Mouse (Mus musculus) midbrain, embryonic 10.5 days (tissue): Measurements from ENCODE around the gene Lyz2. TPM values are rescaled to one million over a fixed set of nuclear protein-coding genes. Genes with fewer than 3 reads are reported as not detected.
"Not testable (repeated sequence)": the region's sequence is repeated elsewhere in the genome, so short reads cannot be mapped to it uniquely, and the experiment has no call there.

Experiments used
- DNase-seq: peaks from one replicate; pipeline ENCODE4 v3.0.0-alpha.2; 2017; ENCODE audit warnings: low spot score
- H3K27ac ChIP-seq: fragments of 300-500 bp; sonication (generic); replicated peaks from 2 replicates; pipeline ENCODE4 v1.5.1; 2016; ENCODE audit warnings: mild to moderate bottlenecking
- H3K27me3 ChIP-seq: fragments of 300-500 bp; sonication (generic); 2 replicates; pipeline ENCODE4 v1.6.1; 2016; ENCODE audit warnings: low read depth, mild to moderate bottlenecking; ENCODE audit not compliant: poor library complexity, severe bottlenecking
- H3K36me3 ChIP-seq: fragments of 300-500 bp; sonication (generic); 2 replicates; pipeline ENCODE4 v1.6.1; 2016; ENCODE audit warnings: mild to moderate bottlenecking, moderate library complexity
- H3K4me1 ChIP-seq: fragments of 300-500 bp; sonication (generic); 2 replicates; pipeline ENCODE4 v1.6.1; 2016
- H3K4me3 ChIP-seq: fragments of 300-500 bp; sonication (generic); 2 replicates; pipeline ENCODE4 v1.5.1; 2016; ENCODE audit warnings: mild to moderate bottlenecking, moderate library complexity
- H3K9me3 ChIP-seq: fragments of 300-500 bp; sonication (generic); replicated peaks from 2 replicates; pipeline ENCODE4 v1.6.1; 2016; ENCODE audit warnings: mild to moderate bottlenecking
- WGBS: fragments of 180-500 bp; shearing (Covaris S2); methylation state at CpG from one replicate; pipeline ENCODE4 v1.1.7; 2016; 5-methylcytosine and 5-hydroxymethylcytosine counted together
- polyA plus RNA-seq: library from polyadenylated mRNA; unstranded; fragments of >200 nt; fragmentation: Nextera tagmentation; extraction: Ambion mirVana; gene quantifications from 2 replicates; pipeline ENCODE4 v1.2.1, GENCODE M21; 2016

The Lyz2 gene
- polyA plus RNA-seq, 1 experiment from 2014 or later, result 10.8 TPM

GRCm38 (mm10) chr10:117292671-117293070, 10.6 kb upstream of the Lyz2 start, which contains the start of gene Lyz1:
Gene Lyz1 (minus strand): TSS chr10:117292868.
- no peaks in the 10 kb centered on the region for H3K4me1 ChIP-seq
- DNase-seq, result no peak
- no peak within 1 kb of the TSS for H3K4me3 ChIP-seq
- H3K27me3 ChIP-seq, result no peaks in the 10 kb centered on the region
- 81% methylated on average over 5 of the region's 5 CpGs for WGBS
- no peaks in the 10 kb centered on the region for H3K36me3 ChIP-seq
- no peaks in the 10 kb centered on the region for H3K9me3 ChIP-seq
- H3K27ac ChIP-seq, result no peak within 1 kb of the TSS

DNA sequence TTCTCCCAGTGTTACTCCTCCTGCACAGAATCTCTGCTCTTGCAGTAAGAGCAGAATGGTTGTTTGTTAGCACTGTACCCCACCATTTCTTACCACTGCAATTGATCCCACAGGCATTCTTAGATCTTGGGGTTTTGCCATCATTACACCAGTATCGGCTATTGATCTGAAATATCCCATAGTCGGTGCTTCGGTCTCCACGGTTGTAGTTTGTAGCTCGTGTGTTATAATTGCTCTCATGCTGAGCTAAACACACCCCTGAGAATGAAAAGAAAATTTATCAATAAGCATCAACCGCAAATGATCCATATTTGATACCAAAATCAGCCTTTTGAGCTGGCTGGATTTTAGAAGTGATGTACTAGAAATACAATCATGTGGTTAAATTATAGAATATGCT, 8.8 kb upstream of the Lyz2 start:
- not testable (repeated sequence) for H3K27ac ChIP-seq, H3K36me3 ChIP-seq, H3K9me3 ChIP-seq, H3K27me3 ChIP-seq, DNase-seq, H3K4me1 ChIP-seq, H3K4me3 ChIP-seq
- 92% methylated on average over 6 of the region's 6 CpGs for WGBS

GRCm38 (mm10) chr10:117290046-117290870, 8.1 kb upstream of the Lyz2 start:
- WGBS, result 54% methylated on average over 6 of the region's 6 CpGs
- Histone ChIP-seq H3K36me3 (no peaks in the 10 kb centered on the region), H3K27ac (no peak overlapping the region), H3K27me3 (no peaks in the 10 kb centered on the region), H3K4me1 (no peaks in the 10 kb centered on the region), H3K9me3 (no peaks in the 10 kb centered on the region), H3K4me3 (no peak overlapping the region)
- DNase-seq, result no peak

DNA sequence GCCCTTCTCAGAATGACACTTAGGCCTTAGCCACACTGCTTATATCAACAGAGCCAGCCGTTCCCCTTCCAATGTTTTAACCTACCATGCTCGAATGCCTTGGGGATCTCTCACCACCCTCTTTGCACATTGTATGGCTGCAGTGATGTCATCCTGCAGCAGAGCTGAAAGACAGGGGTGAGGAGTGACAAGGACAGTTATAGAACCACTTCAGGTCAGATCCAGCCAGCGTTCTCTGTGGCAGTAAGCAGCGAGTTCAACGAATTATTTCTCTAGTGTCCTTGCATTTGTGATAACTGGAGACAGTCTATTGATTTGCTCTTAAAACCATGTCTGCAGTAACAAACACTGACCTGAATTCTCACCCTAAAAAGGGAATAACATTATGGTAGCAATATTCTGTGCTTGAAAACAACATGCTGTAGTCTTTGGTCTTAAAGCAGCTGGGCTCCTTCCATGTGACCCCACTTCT, 6.9 kb upstream of the Lyz2 start:
- H3K27ac ChIP-seq, H3K9me3 ChIP-seq, H3K36me3 ChIP-seq, H3K4me1 ChIP-seq, H3K27me3 ChIP-seq, H3K4me3 ChIP-seq, DNase-seq: not testable (repeated sequence)
- 84% methylated on average over 5 of the region's 5 CpGs for WGBS

DNA sequence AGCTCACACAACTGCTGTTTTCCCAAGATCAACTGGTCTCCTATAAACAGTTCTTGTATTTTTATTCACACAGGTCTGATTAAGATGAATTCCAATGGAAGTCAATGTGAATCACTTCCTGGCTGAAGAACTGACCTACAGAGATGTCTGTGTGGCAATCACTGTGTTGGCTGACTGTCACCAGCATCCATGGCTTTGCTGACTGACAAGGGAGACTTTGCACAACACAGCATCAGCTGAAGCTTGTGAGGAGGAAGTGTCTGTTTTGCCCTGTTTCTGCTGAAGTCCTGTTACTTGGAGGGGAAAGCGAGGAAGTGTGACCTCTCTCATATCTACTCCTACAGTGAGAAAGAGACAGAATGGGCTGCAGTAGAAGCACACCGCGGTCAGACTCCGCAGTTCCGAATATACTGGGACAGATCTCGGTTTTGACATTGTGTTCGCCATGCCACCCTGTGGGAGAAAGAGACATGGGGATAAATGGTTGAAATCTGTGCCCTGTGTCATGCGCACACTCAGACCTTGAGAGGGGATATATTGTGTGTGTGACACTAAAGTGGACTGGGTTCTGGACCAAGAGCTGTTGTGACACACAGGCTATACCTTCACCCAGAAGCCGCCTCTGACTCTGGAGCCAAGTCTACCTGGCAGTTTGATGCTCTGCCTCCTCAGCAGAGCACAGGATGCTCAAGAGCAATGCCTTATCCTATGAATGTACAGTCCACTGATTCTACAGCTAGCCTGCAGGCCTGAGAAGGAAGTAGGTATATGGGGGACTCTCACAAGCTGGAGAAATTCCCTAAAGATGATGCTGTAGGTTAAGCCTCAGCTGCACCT, 6.3 kb upstream of the Lyz2 start:
- no peaks in the 10 kb centered on the region for H3K36me3 ChIP-seq
- DNase-seq, result no peak
- no peaks in the 10 kb centered on the region for H3K27me3 ChIP-seq
- WGBS, result 93% methylated on average over 9 of the region's 9 CpGs
- H3K4me3 ChIP-seq, result no peak overlapping the region
- no peak overlapping the region for H3K27ac ChIP-seq
- no peaks in the 10 kb centered on the region for H3K4me1 ChIP-seq
- H3K9me3 ChIP-seq, result no peaks in the 10 kb centered on the region

DNA sequence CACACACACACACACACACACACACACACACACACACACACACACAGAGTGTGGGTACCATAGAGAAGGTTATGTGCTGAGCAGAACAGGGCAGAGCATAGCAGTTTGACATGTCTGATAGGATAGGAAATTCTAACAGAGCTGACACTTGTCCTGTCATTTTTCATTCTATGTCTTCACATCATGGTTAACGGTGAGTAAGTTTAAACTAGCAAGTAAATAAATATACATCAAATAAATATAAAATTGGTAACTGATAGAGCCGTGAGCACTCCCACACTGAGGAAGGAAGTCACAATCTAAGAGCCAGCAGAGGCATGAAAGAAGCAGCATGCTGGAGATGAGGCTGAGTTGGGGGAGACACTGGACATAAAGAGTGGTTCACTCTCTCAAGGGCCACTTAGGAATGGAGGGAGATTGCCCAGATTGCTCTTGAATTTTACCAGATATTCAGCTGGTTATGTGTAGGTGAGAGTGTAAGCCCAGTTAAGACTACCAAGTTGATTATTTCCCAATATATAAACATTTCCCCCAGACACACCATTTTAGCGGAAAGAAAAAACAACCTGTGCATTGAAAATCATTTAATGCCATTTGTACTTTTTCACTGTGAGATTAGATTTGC, 5.2 kb upstream of the Lyz2 start:
- no peaks in the 10 kb centered on the region for H3K27me3 ChIP-seq
- no peaks in the 10 kb centered on the region for H3K9me3 ChIP-seq
- H3K27ac ChIP-seq, result no peak overlapping the region
- no peaks in the 10 kb centered on the region for H3K4me1 ChIP-seq
- H3K4me3 ChIP-seq, result no peak overlapping the region
- DNase-seq, result no peak
- no peaks in the 10 kb centered on the region for H3K36me3 ChIP-seq
- 87% methylated on average over 3 of the region's 3 CpGs for WGBS

GRCm38 (mm10) chr10:117286366-117286970, 4.3 kb upstream of the Lyz2 start:
- Histone ChIP-seq H3K27ac (no peak overlapping the region), H3K27me3 (no peaks in the 10 kb centered on the region), H3K36me3 (no peaks in the 10 kb centered on the region), H3K9me3 (no peaks in the 10 kb centered on the region), H3K4me3 (no peak overlapping the region), H3K4me1 (no peaks in the 10 kb centered on the region)
- WGBS, result 93% methylated on average over 6 of the region's 6 CpGs
- DNase-seq, result no peak

GRCm38 (mm10) chr10:117285584-117285983, 3.5 kb upstream of the Lyz2 start:
- not testable (repeated sequence) for H3K4me3 ChIP-seq, H3K36me3 ChIP-seq, H3K4me1 ChIP-seq, DNase-seq, H3K27me3 ChIP-seq, H3K27ac ChIP-seq, H3K9me3 ChIP-seq
- WGBS, result 90% methylated on average over 4 of the region's 7 CpGs

DNA sequence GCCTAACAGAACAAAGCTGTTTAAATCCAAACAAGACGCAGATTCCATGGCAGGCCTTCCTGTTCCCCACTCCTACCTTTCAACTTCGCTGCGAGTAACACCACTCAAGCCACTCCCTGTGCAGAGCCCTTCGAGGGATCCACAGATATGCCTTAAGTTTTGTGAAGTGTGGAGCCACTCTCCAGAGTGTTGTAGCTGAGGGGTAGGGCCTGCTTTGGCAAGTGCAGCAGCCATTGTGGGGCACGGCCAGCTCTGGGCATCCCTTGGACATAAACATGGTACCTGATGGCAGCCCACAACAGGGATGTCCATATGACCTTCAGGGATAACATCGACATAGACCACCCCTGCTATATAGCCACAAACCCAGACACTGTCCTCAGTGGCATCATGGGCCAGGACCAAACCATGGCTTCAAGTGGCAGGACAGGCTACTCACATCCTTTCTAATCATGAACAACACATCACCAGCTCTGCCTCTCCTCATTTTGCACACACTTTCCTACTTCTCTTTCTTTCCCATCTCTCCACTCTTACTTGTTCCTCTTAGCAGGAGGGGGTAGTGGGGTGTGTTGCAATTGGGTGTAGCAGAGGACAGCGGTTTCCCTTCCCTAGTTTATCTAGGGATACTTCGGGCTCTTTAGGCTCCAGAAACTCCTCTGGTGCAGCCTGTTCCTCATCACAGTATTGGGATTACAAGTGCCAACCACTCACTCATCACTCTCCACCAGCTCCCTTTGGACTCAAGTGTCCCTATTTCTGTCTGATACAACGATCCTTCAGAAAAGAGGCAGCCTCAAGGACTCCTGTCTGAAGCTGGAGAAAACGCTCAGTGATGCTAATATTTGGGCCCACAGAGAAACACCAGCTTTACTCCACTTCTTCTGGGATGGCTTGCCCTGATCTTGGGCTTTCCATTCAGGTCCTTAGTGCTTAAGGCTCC, 2.7 kb upstream of the Lyz2 start:
- Histone ChIP-seq H3K27ac (no peak overlapping the region), H3K9me3 (no peaks in the 10 kb centered on the region), H3K4me1 (no peaks in the 10 kb centered on the region), H3K27me3 (no peaks in the 10 kb centered on the region), H3K4me3 (no peak overlapping the region), H3K36me3 (no peaks in the 10 kb centered on the region)
- no peak for DNase-seq
- 89% methylated on average over 10 of the region's 10 CpGs for WGBS

- no peak overlapping the region for H3K27ac ChIP-seq
- no peaks in the 10 kb centered on the region for H3K4me1 ChIP-seq
- no peak for DNase-seq
- H3K27me3 ChIP-seq, result no peaks in the 10 kb centered on the region
- H3K9me3 ChIP-seq, result no peaks in the 10 kb centered on the region
- no peaks in the 10 kb centered on the region for H3K36me3 ChIP-seq
- H3K4me3 ChIP-seq, result no peak overlapping the region
- WGBS, result 84% methylated on average over 7 of the region's 7 CpGs
Measured at GRCm38 (mm10) chr10:117283871-117284577, 1.9 kb upstream of the Lyz2 start.

- WGBS, result 85% methylated on average over 4 of the region's 4 CpGs
- not testable (repeated sequence) for H3K36me3 ChIP-seq, DNase-seq
Measured at GRCm38 (mm10) chr10:117283196-117283595, 1.1 kb upstream of the Lyz2 start.

More at GRCm38 (mm10) chr10:117283196-117283595, 1.1 kb upstream of the Lyz2 start:
- H3K9me3 ChIP-seq, H3K4me3 ChIP-seq, H3K27me3 ChIP-seq, H3K4me1 ChIP-seq, H3K27ac ChIP-seq: not testable (repeated sequence)
